Mouse (Mus musculus) right cerebral cortex, postnatal 14 days (tissue): Measurements from ENCODE around the gene Mapkapk2.

Experiments
- DNase-seq: peaks from one replicate; pipeline ENCODE4 v3.0.0; 2022

Gene Mapkapk2

GRCm38 (mm10) chr1:131110525-131111106 lies 13.0 kb upstream of the Mapkapk2 start:
- DNase-seq, result no peak

- no peak for DNase-seq
Measured at GRCm38 (mm10) chr1:131107575-131108308, 10.1 kb upstream of the Mapkapk2 start.

- no peak for DNase-seq
Measured at GRCm38 (mm10) chr1:131103776-131104424, 6.3 kb upstream of the Mapkapk2 start.

GRCm38 (mm10) chr1:131100808-131101207 lies 3.2 kb upstream of the Mapkapk2 start:
- no peak for DNase-seq

- DNase-seq, result peak; percentile 41
Measured at GRCm38 (mm10) chr1:131096803-131097699, 575 bp downstream of the Mapkapk2 start.

- no peak for DNase-seq
Measured at GRCm38 (mm10) chr1:131096132-131096695, 1.4 kb downstream of the Mapkapk2 start.

- no peak for DNase-seq
Measured at GRCm38 (mm10) chr1:131095574-131095973, 2.1 kb downstream of the Mapkapk2 start.

- no peak for DNase-seq
Measured at GRCm38 (mm10) chr1:131093889-131094288, 3.7 kb downstream of the Mapkapk2 start.

- DNase-seq, result no peak
Measured at GRCm38 (mm10) chr1:131092846-131093245, 4.8 kb downstream of the Mapkapk2 start.

- DNase-seq, result no peak
Measured at GRCm38 (mm10) chr1:131092173-131092572, 5.5 kb downstream of the Mapkapk2 start.

- DNase-seq, result no peak
Measured at GRCm38 (mm10) chr1:131091481-131091880, 6.1 kb downstream of the Mapkapk2 start.

- DNase-seq, result no peak
Measured at GRCm38 (mm10) chr1:131090877-131091276, 6.7 kb downstream of the Mapkapk2 start.

- DNase-seq, result no peak
Measured at GRCm38 (mm10) chr1:131090261-131090660, 7.4 kb downstream of the Mapkapk2 start.

GRCm38 (mm10) chr1:131089525-131090127 lies 8.0 kb downstream of the Mapkapk2 start:
- DNase-seq, result no peak

- DNase-seq, result no peak
Measured at GRCm38 (mm10) chr1:131088547-131088946, 9.1 kb downstream of the Mapkapk2 start.

- DNase-seq, result no peak
Measured at GRCm38 (mm10) chr1:131086907-131087306, 10.7 kb downstream of the Mapkapk2 start.

GRCm38 (mm10) chr1:131085957-131086739 lies 11.5 kb downstream of the Mapkapk2 start:
- DNase-seq, result no peak

GRCm38 (mm10) chr1:131085272-131085671 lies 12.4 kb downstream of the Mapkapk2 start:
- no peak for DNase-seq

- DNase-seq, result no peak
Measured at GRCm38 (mm10) chr1:131084289-131084688, 13.3 kb downstream of the Mapkapk2 start.

GRCm38 (mm10) chr1:131083609-131084008 lies 14.0 kb downstream of the Mapkapk2 start:
- DNase-seq, result no peak

- DNase-seq, result no peak
Measured at GRCm38 (mm10) chr1:131083122-131083521, 14.5 kb downstream of the Mapkapk2 start.
